Mouse (Mus musculus) hindbrain, embryonic 15.5 days (tissue): ENCODE results near the gene Il21r. TPM values are rescaled to one million over a fixed set of nuclear protein-coding genes. Genes with fewer than 3 reads are reported as not detected.

Source experiments
- ATAC-seq: fragments of 200-750 bp; cut with Nextera tagmentation; 2 replicates; pipeline ENCODE4 v1.8.0; 2017; ENCODE audit warnings: low read depth, moderate number of reproducible peaks, moderate TSS enrichment; ENCODE audit not compliant: low FRiP score
- H3K27ac ChIP-seq: fragments of 300-500 bp; sonication (generic); replicated peaks from 2 replicates; pipeline ENCODE4 v1.5.1; 2015; ENCODE audit warnings: mild to moderate bottlenecking, inconsistent platforms
- H3K27me3 ChIP-seq: fragments of 300-500 bp; sonication (generic); 2 replicates; pipeline ENCODE4 v1.6.1; 2015; ENCODE audit warnings: control low read depth, inconsistent platforms
- H3K36me3 ChIP-seq: fragments of 300-500 bp; sonication (generic); 2 replicates; pipeline ENCODE4 v1.6.1; 2015; ENCODE audit warnings: control low read depth, inconsistent platforms
- H3K4me1 ChIP-seq: fragments of 300-500 bp; sonication (generic); replicated peaks from 2 replicates; pipeline ENCODE4 v1.6.1; 2015; ENCODE audit warnings: control low read depth, inconsistent platforms
- H3K4me2 ChIP-seq: fragments of 300-500 bp; sonication (generic); 2 replicates; pipeline ENCODE4 v1.6.1; 2015; ENCODE audit warnings: moderate library complexity, mild to moderate bottlenecking, inconsistent platforms
- H3K4me3 ChIP-seq: fragments of 300-500 bp; sonication (generic); 2 replicates; pipeline ENCODE4 v1.5.1; 2015; ENCODE audit warnings: mild to moderate bottlenecking, inconsistent platforms
- H3K9ac ChIP-seq: fragments of 300-500 bp; sonication (generic); 2 replicates; pipeline ENCODE4 v1.6.1; 2015; ENCODE audit warnings: inconsistent platforms
- H3K9me3 ChIP-seq: fragments of 300-500 bp; sonication (generic); 2 replicates; pipeline ENCODE4 v1.6.1; 2016; ENCODE audit warnings: control low read depth, inconsistent platforms
- WGBS: fragments of 180-500 bp; shearing (Covaris S2); methylation state at CpG from one replicate; pipeline ENCODE4 v1.1.7; 2015; 5-methylcytosine and 5-hydroxymethylcytosine counted together
- polyA plus RNA-seq: library from polyadenylated mRNA; unstranded; fragments of >200 nt; fragmentation: Nextera tagmentation; extraction: Ambion mirVana; gene quantifications from 2 replicates; pipeline ENCODE4 v1.2.1, GENCODE M21; 2015

Gene Il21r
- polyA plus RNA-seq, 1 experiment from 2014 or later, result 0.26 TPM

GRCm38 (mm10) chr7:125678756-125679155, 75.5 kb downstream of the Il21r start:
- no peaks in the 10 kb centered on the region for H3K27me3 ChIP-seq
- no peaks in the 10 kb centered on the region for H3K9me3 ChIP-seq
- H3K4me1 ChIP-seq, result no peaks in the 10 kb centered on the region; the same call in 1 of the 2 replicates
- H3K27ac ChIP-seq, result no peak overlapping the region; the same call in 1 of the 2 replicates
- no peak overlapping the region for H3K4me3 ChIP-seq
- no peak overlapping the region for H3K4me2 ChIP-seq
- 56% methylated on average over 8 of the region's 8 CpGs for WGBS
- H3K36me3 ChIP-seq, result peaks cover 76% of the 10 kb centered on the region
- no peak overlapping the region for H3K9ac ChIP-seq
- ATAC-seq, result no peak

DNA sequence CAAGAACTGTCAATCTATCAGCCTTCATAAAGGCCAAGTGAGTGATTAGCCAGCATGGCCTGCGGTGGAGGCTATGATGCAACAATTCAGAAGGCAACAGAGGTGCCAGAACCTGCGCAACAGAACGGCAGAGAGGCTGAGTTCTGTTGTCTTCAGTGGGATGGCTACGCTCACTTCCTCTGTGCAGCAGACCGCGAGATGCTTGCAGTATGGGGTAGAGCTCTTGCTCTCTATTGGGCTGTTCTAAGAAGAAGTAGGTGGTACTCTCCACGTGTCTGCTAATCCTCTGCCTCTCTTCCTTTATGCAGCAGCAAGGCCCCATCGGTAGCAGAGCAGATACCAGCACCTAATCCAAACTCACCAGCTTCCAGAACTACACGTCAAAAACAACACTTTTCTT, 76.7 kb downstream of the Il21r start:
- no peak overlapping the region for H3K9ac ChIP-seq
- no peaks in the 10 kb centered on the region for H3K27me3 ChIP-seq
- 81% methylated on average over 9 of the region's 9 CpGs for WGBS
- no peaks in the 10 kb centered on the region for H3K9me3 ChIP-seq
- no peak overlapping the region for H3K4me2 ChIP-seq
- H3K4me3 ChIP-seq, result no peak overlapping the region
- H3K36me3 ChIP-seq, result peaks cover 65% of the 10 kb centered on the region
- no peak overlapping the region for H3K27ac ChIP-seq
- no peak for ATAC-seq
- H3K4me1 ChIP-seq, result no peaks in the 10 kb centered on the region; the same call in 1 of the 2 replicates

Other genes with a start within 250 kb of the Il21r start
- gene Kdm8, start 158.8 kb upstream of the Il21r start, polyA plus RNA-seq, result 5.1 and 5.4 TPM in 2 replicates
- gene Nsmce1, start 111.8 kb upstream of the Il21r start, polyA plus RNA-seq, result 89.2 and 99.4 TPM in 2 replicates
- 4.8 and 5.7 TPM in 2 replicates for gene Il4ra, start 51.3 kb upstream of the Il21r start, polyA plus RNA-seq
- gene Gtf3c1, start 104.4 kb downstream of the Il21r start, polyA plus RNA-seq, result 29.1 and 29.8 TPM in 2 replicates
- gene D430042O09Rik, start 104.5 kb downstream of the Il21r start, polyA plus RNA-seq, result 6.9 and 7.4 TPM in 2 replicates